Mouse (Mus musculus) T-cell, adult 2 months (primary cell): ENCODE results near the gene Slc25a41.

ENCODE experiments used
- DNase-seq: peaks from one replicate; pipeline ENCODE4 v3.0.0; 2022; ENCODE audit warnings: low spot score

Gene Slc25a41

DNA sequence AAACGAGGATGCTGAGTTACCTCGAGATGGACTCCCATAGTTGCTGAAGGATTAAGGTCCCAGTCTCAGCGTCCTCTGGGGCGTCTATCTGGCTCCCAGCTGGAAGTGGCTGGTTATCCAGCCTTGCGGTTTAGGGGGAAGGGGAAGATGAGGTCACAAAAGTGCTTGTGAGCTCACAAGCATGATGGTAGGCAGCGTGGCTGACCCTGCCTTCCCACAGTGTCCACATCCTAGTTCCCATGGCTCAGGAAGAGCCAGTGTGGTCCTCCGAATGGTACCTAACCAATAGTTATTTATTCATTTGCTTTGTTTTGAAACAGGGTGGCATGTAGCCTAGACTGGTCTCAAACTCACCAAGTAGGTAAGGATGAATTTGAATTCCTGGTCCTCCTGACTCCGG is at the start of gene Slc25a41:
Gene Slc25a41 (minus strand): TSS at position 101 of the 400 bp plus-strand sequence.
- no peak for DNase-seq

DNA sequence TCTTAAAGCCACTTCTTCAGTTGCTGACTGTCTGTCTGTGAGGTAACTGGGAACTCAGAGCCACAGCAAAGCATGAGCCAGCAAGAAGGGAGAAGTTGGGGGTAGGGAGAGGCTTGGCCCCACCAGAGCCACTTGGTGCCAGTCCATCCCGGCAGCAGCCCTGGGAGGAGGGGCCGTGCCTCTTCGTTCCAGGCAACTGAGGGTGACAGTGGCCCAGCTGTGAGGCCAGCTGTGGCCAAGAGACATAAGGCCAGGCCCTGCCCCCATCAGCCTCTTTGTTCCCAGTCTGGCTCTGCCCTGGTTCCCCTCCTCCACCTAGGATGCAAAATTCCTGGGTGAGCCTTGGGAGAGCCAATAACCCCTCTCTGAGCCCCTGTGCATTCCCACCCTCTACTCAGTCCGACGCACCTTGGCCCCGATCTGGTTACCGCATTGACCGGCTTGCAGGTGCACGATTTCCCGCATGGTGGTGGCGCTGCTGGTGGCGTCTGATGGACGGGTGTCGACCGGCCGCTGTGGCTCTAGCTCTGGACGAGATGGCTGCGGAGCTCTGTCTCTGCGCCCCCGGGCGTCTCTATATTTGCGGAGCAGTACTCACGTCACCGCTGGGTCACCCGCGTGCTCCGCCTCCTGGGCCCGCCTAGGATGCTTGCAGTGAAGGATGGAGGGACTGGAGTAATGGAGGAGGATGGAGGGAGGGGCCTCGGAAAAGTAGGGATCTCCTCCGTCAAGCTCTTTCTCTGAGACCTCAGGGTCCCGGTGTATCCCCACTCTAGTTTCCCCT is 45.8 kb upstream of the Slc25a41 start, which contains the start of gene Tubb4a:
Gene Tubb4a (minus strand): TSS at position 734 of the 784 bp plus-strand sequence.
- no peak for DNase-seq

DNA sequence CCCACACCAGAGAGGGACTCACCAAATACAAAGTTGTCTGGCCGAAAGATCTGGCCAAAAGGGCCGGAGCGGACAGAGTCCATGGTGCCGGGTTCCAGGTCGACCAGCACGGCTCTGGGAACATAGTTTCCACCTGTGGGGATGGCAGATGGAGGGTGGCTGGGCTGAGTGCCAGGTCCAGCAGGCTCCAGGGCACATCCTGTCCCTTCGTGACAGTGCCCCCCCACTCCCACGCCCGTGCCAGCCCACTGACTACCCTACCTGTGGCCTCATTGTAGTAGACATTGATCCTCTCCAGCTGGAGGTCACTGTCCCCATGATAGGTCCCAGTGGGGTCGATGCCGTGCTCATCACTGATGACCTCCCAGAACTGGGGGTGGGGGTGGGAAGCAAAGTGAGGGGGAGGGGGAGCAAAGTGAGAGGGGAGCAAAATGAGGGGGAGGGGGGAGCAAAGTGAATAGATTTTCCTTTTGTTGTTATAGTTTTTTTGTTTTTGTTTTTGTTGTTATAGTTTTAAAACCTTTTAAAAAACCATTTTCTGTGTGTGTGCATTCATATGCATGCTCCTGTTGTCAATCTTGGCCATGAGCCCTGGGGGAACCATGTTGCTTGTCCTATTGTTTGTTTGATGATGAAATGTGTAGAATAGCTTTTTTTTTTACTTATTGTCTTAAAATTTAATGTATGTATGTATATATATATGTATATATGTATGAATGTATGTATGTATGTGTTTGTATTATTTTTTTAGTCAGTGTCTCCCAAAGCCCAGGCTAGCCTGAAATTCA is 44.7 kb upstream of the Slc25a41 start:
- DNase-seq, result no peak

DNA sequence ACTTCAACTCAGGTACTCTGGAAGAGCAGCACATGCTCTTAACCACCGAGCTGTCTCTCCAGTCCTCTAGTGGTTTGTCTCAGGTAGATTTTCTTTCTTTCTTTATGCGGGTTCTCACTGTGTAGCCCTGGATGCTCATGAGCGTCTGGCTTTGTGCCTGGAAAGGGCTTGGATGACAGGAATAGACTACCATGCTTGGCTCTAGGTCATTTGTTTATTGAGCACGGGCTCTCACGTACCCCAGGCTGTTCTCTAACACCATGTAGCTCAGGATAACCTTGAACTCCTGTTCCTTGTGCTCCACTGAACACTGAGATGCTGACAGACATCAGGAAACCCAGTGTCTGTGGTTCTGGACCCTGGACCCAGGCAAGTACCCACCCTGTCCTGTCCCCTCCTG is 41.0 kb upstream of the Slc25a41 start:
- DNase-seq, result no peak

- DNase-seq, result no peak
Observed at GRCm38 (mm10) chr17:57081234-57081842, 39.9 kb upstream of the Slc25a41 start.

- no peak for DNase-seq
Observed at GRCm38 (mm10) chr17:57079919-57080318, 38.5 kb upstream of the Slc25a41 start.

DNA sequence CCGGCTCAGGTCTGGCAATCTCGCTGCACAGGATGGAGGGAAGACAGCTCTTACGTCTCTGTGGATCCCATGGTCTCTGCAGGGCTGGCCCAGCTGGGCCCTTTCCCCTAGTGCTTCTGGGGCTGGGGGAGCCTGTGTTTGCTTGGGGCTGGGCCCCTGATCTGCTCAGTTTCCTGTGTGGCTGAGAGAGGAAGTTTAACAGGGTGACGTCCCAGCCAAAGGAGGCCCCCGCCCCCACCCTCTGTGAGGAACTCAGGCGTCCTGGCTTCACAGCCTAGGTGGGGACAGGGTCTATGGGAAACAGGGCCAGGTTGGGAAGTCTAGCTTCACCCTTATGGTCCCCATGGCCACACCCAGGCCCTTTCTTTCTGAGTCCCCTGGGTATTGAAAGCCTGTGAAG is 36.9 kb upstream of the Slc25a41 start, which contains the start of gene Dennd1c:
Gene Dennd1c (minus strand): TSS at position 179 of the 400 bp plus-strand sequence.
- peak; percentile 78 for DNase-seq

DNA sequence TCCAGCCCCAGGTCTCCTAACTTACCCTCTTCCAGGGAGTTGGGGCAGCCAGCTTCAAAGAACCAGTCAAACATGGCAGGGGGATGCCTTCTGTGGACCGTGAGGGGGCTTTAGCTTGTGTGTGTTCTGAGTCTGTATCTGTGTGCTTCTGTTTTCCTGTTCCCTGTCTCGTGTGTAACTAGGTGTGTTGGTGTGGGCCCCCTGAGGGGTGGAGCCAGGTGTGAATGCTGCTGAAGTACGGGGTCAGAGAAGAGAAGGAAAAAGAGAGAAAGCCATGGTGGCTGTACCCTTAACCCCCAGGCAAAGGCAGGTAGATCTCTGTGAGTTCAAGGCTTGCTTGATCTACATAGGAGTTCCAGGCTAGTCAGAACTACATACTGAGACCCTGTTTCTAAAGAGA is 35.5 kb upstream of the Slc25a41 start:
- no peak for DNase-seq

DNA sequence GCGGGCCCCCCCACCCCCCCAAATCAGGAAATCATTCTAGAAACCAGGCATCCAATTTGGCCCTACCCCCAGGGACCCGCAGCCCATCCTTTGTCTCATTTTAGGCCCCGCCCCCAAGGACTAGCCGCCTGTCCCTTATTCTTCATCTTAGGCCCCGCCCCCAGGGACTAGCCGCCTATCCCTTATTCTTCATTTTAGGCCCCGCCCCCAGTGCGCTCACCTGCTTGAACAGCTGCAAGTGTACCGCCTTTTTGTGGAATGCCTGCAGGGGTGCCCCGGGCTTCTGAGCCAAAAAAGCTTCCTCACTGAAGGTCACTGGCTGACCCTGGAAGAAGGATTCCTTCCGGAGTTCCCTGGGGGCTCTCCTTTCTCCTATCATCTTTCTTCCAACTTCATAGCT is 29.2 kb upstream of the Slc25a41 start:
- DNase-seq, result no peak

DNA sequence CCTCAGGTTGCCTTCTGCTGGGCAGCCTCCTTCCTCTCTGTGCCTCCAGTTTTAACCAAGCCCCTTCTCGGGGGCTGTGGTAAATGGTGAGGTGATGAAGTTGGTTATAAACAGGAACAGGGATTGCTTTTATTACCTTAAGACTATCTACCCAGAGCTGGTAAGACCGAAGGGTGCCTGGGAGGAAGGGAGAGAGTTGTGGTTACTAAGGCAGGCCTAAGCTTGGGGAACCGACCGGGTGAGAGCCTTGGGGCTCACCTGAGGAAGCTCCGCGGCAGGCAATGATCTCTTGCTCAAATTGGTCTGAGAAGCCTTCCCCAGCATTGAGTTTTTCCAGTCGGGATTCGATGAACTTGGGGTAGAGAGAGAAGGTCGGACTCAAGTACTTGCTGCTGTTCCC is 28.8 kb upstream of the Slc25a41 start:
- DNase-seq, result no peak

- DNase-seq, result no peak
Observed at GRCm38 (mm10) chr17:57066908-57067307, 25.5 kb upstream of the Slc25a41 start.

- no peak for DNase-seq
Observed at GRCm38 (mm10) chr17:57063031-57063430, 21.6 kb upstream of the Slc25a41 start.

DNA sequence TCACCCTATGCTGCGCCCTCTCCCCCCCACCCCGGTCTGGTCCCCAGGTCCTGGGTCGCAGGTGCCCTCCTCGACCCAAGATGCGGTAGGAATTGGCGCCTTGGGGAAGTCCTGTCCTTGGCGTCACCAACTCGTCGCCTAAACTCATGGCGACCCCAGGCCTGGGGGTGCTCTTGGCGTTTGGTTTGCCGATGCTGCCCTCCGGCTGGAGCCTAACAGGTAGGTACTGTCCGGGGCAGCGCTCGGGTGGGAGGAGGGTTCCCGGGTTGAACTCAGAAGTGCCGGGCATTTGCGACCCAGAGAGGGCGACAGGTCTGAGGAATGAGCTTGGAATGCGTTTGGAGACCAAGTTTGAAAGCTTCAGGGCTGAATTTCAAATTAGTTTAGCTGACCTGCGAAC is 21.1 kb upstream of the Slc25a41 start:
- no peak for DNase-seq

GRCm38 (mm10) chr17:57062011-57062521 is 20.6 kb upstream of the Slc25a41 start:
- peak; percentile 48 for DNase-seq

DNA sequence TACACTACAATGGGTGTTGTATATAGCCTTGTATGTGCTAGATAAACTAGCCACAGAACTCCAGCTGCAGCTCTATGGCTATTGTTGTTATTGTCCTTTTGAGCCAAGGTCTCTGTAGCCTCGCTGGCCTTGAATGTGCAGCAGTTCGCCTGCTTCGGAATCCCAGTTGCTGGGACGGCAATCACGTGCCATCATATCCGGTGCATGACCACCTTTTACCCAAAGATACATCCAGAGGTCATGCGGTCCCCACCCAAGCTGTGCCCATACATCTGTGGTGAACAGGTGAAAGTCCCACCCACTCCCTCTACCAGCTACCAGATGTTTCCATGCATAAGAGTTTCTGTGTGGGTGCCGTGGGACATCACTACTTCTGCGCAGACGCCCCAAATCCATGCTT is 19.6 kb upstream of the Slc25a41 start:
- DNase-seq, result peak; percentile 27

GRCm38 (mm10) chr17:57060231-57060801 is 18.9 kb upstream of the Slc25a41 start:
- DNase-seq, result peak; percentile 97

- peak; percentile 58 for DNase-seq
Observed at GRCm38 (mm10) chr17:57059486-57059977, 18.1 kb upstream of the Slc25a41 start, which contains the start of gene Slc25a23. Slc25a23 (minus strand) TSS chr17:57059863.

DNA sequence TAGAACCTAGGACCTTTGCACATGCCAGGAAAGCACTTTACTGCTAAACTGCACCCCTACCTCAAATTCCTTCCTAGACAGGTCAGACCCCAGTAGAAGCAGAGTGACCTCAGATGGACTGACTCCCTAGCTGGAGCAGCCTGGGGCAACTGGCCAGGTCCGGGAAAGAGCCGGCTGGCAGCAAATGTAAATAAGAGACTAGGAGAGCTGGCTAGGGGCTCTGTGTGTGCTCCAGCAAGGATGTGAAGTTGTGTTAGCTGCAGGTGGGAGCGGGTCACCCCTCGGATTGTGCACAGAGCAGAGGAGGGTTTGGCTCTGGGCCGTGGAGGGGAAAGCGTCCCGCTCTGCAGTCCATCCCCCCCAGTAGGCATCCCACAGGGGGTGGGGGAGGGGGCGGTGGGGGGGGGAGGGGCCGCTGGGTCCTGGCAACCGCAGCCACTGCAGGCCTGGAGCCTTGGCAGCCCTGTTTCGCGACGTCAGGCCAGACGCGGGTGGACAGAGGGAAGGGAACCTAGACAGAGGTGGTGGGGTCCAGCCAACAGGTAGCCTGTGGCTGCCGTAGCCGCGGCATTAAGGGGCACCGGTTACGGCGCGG is 17.5 kb upstream of the Slc25a41 start, which contains the start of gene Crb3:
Gene Crb3 (plus strand): TSS at position 215 of the 595 bp plus-strand sequence.
- no peak for DNase-seq

DNA sequence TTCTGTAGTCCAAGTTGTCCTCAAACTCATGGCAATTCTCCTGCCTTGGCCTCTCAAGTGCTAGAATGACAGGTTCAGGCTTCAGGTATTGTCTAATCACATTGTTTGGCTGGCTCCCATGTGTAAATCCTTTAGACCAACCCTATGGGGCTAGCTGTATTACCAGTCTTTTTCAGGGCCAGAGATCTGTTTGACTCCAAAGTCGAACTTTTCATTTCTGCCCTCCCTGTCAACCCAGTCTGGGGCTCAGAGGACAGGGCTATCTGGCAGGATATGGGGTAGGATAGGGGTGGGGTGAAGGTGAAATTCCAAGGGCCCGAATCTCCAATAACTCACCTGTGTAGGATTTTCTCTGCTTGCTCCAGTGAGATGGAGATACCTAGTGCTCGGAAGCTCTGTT is 14.8 kb upstream of the Slc25a41 start:
- DNase-seq, result no peak

- DNase-seq, result peak; percentile 36
Observed at GRCm38 (mm10) chr17:57051679-57052078, 10.2 kb upstream of the Slc25a41 start.

DNA sequence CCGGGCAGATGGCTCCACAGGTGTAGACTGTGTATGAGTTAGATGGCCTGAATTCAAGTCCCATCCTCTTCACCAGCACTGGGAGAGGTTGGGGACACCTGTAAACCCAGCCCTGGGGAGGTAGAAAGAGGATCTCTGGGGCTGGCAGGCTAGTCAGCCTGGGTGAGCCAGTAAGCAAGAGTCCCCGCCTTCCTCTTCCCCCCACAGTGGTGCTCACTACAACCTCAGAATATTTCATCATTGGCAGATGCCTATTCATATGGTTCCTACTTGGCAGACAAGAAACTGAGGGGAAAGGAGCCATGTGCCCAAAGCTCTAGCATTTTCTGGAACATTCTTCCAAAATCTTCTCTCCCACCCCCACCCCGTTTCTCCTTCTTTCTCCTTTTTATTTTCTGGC is 7.4 kb upstream of the Slc25a41 start:
- DNase-seq, result no peak
